Mouse (Mus musculus) G1E (cell line): Measurements from ENCODE around the gene Actrt2.

ENCODE experiments used
- CTCF ChIP-seq: IDR thresholded peaks from 2 replicates; pipeline ENCODE4 v1.5.1; 2012; ENCODE audit warnings: low read depth, low read length, inconsistent platforms, mixed read lengths
- POLR2AphosphoS5 ChIP-seq: IDR thresholded peaks from 2 replicates; pipeline ENCODE4 v1.6.1; 2012; ENCODE audit warnings: low read depth, low read length, inconsistent platforms; ENCODE audit not compliant: insufficient replicate concordance

GRCm38 (mm10) chr4:154700921-154701412 is 33.3 kb upstream of the Actrt2 start:
- TF ChIP-seq POLR2AphosphoS5, result no peak
- no peak for TF ChIP-seq CTCF
